Mouse (Mus musculus) left cerebral cortex, adult 8-10 months (tissue): ENCODE measurements around the gene Fam71a. TPM values are rescaled to one million over a fixed set of nuclear protein-coding genes. Genes with fewer than 3 reads are reported as not detected.

Experiments used
- DNase-seq, 2 experiments: peaks; one replicate each; pipeline ENCODE4 v3.0.0; 2022; ENCODE audit warnings: low spot score in 2 of 2
- total RNA-seq, 4 experiments: library from RNA; stranded (reverse); gene quantifications; 2 replicates each; pipeline ENCODE4 v1.2.4; 2022

The Fam71a gene
- total RNA-seq, 4 experiments from 2014 or later = not detected

DNA sequence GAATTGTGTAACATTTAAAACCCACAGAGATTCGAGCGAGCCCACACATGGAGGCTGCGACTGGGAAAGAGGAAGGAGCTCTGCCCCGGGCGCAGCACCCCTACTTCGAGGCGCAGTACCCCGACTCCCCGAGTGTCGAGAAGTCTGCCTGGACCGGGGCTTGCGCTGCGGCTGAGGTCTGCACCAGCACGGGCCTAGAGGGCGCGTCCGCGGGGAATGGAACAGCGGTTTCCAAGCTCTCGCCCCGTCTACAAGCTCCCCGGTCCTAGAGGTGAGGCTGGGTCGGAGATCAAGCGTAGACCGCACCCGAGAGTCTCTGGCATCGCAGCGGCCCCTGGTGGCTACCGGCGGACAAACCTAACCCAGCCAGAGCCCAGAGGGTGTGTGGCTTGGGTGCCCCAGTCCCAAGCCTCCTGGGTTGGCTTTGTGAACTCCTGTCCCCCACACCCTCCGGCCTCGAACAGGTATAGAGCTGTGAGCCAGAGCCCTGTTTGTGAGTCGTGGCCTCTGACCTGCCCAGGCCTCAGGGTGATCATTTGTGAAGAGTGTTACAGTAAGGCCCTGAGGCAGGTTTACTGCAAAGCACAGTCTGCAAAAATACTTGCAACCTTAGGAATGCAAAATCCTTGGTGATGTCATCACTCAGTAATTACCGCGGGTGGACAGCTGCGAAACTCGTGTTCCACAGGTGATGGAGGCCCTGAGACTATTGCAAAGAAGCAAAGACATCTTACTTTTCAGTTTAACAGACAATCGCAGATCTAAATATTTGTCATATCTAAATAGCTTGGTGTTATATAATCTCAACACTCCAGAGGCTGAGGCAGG lies 38.6 kb downstream of the Fam71a start:
- peak in 1 of 2 experiments; percentile 15 for DNase-seq

DNA sequence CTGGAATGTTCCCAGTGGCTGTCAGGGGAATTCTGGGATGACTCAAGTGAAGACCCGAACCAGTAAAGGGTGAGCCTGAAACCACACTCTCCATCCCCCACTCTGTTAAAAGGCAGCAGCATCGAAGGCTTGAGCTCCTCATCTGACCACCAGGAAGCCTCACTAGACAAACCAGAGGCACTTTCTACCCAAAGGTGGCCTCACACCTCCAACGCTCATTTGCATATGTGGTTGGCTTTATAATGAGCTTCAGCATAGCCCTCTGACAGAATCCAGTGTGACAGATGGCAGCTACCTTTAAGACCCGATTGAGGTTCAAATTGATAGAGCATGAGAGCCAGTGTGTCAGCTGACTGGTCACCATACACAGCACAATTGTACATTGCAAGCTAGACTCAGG lies 40.3 kb downstream of the Fam71a start:
- no peak for DNase-seq

DNA sequence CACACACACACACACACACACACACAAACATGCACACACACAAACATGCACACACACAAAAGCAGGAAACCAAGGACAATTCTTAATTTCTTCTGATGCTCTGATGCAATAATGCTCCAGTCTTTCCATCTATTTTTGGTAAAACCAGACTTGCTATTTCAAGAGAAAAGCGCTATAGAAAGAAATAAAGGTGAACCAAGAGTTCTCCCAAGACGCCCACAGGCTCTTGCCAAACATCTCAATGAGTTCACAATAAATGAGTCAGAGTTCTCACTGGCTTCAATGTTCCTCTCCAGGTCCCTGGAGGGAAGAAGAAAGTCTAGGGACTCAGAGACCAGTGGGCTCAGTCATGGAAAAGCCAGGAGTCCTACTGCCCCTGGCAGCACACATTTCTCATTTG lies 40.9 kb downstream of the Fam71a start:
- no peak for DNase-seq

DNA sequence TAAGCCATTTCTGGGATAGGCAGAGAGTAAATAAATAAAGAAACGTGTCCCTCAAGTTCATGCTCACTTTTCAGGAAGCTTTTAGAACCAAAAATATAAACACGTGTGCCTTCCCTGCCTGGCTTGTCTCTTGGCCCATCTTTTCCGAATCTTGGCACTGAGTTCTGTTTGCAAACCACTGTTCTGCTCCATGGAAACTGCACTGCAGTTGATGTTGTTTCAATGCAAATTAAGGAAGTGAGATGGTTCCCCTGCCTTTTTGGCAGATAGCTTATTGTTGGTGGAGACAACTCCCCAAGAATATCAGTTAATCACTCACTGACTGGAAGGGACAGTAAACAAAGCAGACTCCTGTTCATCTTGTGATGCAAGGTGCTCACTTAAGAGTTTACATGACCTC lies 41.9 kb downstream of the Fam71a start:
- DNase-seq = no peak

DNA sequence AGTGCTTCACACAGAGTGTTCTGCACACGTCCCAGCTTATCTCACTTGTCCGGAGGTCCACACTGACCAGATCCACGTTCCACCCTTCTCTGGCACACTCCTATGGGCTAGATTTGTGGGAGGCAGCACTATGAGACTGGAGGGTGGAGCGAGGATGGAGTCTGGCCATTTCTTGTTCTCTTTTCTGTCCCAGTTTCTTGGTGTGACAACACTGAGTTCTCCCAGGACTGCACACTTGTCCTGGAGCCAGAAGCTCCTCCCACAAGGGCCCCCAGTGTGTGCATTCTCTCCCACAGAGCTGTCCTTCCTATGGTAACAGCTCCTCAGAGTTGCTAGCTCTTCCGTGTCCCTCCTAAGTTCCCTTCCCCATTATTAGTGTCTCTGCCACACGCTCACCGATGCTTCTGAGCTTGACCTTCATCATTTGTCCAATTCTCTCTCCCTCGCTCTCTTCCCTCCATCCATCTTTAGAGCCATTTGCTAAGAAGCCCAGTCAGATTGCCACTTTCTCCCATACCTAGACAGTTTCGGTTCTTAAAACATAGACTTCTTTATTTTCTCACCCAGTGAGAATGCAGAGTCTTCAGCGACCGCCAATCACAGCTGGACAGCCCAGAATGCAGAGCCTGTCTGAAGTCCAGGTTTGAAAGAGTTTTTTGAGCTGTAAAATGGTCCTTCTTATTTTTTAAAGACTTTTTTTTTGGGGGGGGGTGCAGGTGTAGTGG lies 48.9 kb downstream of the Fam71a start:
- no peak for DNase-seq

DNA sequence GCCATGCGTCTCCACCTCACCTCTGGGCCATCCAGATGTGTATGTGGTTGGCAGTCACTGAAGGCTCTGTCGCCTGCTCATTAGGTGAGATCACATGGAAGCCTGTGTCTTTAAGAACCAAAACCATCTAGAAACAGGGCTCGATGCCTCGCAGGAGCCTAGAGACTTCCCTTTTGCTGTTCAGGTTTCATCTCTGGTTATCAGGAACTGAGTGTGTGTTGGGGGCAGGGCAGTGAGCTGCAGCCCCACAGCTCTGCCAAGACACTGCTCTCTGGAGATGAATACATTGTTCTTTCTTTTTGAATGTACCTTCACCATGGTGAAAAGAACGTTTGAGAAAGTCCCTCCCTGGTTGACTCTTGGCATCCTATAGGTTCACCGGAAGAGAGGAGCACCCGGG lies 49.7 kb downstream of the Fam71a start:
- no peak for DNase-seq

Other genes starting within 250 kb of the Fam71a start
- gene Angel2, start 239.7 kb downstream of the Fam71a start, total RNA-seq = 10 to 100 TPM; 56.3 to 64.7 (median 57.9) TPM
- 1 to 10 TPM; 2.0 to 3.0 (median 2.6) TPM for gene Vash2, start 185.5 kb downstream of the Fam71a start, total RNA-seq
- gene Flvcr1, start 138.7 kb downstream of the Fam71a start, total RNA-seq = 10 to 100 TPM; 12.5 to 15.3 (median 14.3) TPM
- gene Spata45, start 128.2 kb downstream of the Fam71a start, total RNA-seq = not detected
- 10 to 100 TPM; 28.7 to 35.8 (median 31.9) TPM for gene Tatdn3, start 101.9 kb downstream of the Fam71a start, total RNA-seq
- 1 to 10 TPM in 1 of 4 experiments, under 1 TPM in 3; 0.37 to 1.3 (median 0.55) TPM for gene Nsl1, start 101.8 kb downstream of the Fam71a start, total RNA-seq
- gene Batf3, start 67.0 kb downstream of the Fam71a start, total RNA-seq = 1 to 10 TPM in 3 of 4 experiments, under 1 TPM in 1; 0.89 to 5.4 (median 3.9) TPM
- 1 to 10 TPM; 1.0 to 4.6 (median 2.5) TPM for gene Atf3, start 53.2 kb upstream of the Fam71a start, total RNA-seq
- 10 to 100 TPM; 70.3 to 81.7 (median 76.9) TPM for gene Nenf, start 153.4 kb upstream of the Fam71a start, total RNA-seq
- gene Tmem206, start 161.1 kb upstream of the Fam71a start, total RNA-seq = 10 to 100 TPM in 1 of 4 experiments, 1 to 10 TPM in 3; 8.8 to 12.0 (median 9.6) TPM
- gene Ppp2r5a, start 238.5 kb upstream of the Fam71a start, total RNA-seq = 10 to 100 TPM; 73.1 to 84.9 (median 78.6) TPM